Mouse (Mus musculus): ENCODE data around the gene Colgalt2. TPM values are rescaled to one million over a fixed set of nuclear protein-coding genes. Genes with fewer than 3 reads are reported as not detected.
A peak's percentile ranks its signal among the peaks of the same experiment; 100 is the strongest.

Gene Colgalt2
- polyA plus RNA-seq, 1 experiment, result 7.5 TPM

DNA sequence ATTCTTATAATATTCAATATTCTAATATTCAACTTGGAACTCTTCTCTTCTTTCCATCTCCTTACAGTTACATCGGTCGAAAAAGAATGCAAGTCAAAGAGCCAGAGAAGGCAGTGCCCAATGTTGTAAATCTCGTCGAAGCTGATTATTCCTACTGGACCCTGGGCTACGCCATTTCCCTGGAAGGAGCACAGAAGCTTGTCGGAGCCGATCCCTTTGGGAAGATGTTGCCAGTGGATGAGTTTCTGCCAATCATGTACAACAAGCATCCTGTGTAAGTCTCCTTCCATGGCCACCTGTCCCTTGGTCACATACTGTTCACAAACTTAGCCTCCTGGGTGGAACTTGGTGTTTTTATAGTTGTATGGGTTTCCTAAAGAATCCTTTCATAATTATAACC lies 107.1 kb downstream of the Colgalt2 start:
- WGBS, result 91% methylated on average over 7 of the region's 7 CpGs
- DNase-seq, result no peak
- Histone ChIP-seq H3K27me3 (replicated peaks; ENCODE audit: control insufficient read depth, insufficient read depth, low read length) (no peaks in the 10 kb centered on the region), H3K4me3 (ENCODE audit: insufficient read depth, low read depth, low read length) (no peak overlapping the region), H3K4me1 (ENCODE audit: control insufficient read depth, insufficient read depth, low read length) (no peaks in the 10 kb centered on the region), H3K36me3 (ENCODE audit: control insufficient read depth, insufficient read depth, low read length) (no peaks in the 10 kb centered on the region), H3K27ac (ENCODE audit: insufficient read depth, low read depth, low read length) (no peak overlapping the region)
- TF ChIP-seq CTCF (conservative IDR thresholded peaks at IDR 0.05; ENCODE audit: insufficient read depth, insufficient read length, low read depth, low read length) (no peak), POLR2A (IDR thresholded peaks at IDR 0.05; ENCODE audit: low read depth, low read length) (no peak)

DNA sequence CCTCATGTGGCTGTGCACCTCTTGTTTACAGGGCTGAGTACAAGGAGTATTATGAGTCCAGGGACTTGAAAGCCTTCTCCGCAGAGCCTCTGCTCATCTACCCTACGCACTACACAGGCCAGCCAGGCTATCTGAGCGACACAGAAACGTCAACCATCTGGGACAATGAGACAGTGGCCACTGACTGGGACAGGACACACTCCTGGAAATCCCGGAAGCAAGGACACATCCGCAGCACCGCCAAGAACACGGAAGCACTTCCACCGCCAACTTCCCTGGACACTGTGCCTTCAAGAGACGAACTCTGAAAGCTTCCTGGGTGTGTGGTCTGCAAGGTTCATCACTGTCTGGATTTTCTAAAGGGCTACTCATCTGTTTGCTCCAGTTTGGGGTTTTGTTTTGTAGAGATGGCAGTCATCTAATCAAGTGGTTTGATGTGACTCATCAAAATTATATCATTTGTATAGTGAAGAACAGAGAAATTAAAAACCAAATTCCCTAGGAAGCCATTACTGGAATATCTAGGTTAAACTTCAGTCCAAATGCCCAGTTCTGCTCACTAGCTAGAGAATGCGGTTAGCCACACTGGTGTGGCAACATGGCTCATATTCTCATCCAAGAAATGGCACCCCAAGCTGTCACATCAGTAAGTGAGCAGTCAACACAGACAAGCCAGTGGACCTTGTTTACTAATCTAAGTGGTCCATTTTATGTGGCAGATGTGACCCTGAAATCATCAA lies 109.0 kb downstream of the Colgalt2 start:
- DNase-seq, result no peak
- whole genome bisulfite sequencing, result 92% methylated on average over 11 of the region's 11 CpGs
- TF ChIP-seq CTCF (conservative IDR thresholded peaks at IDR 0.05; ENCODE audit: insufficient read depth, insufficient read length, low read depth, low read length), result no peak
- TF ChIP-seq POLR2A (IDR thresholded peaks at IDR 0.05; ENCODE audit: low read depth, low read length), result no peak
- Histone ChIP-seq H3K4me3 (ENCODE audit: insufficient read depth, low read depth, low read length) (no peak overlapping the region), H3K36me3 (ENCODE audit: control insufficient read depth, insufficient read depth, low read length) (no peaks in the 10 kb centered on the region), H3K27me3 (replicated peaks; ENCODE audit: control insufficient read depth, insufficient read depth, low read length) (no peaks in the 10 kb centered on the region), H3K4me1 (ENCODE audit: control insufficient read depth, insufficient read depth, low read length) (no peaks in the 10 kb centered on the region), H3K27ac (ENCODE audit: insufficient read depth, low read depth, low read length) (no peak overlapping the region)

DNA sequence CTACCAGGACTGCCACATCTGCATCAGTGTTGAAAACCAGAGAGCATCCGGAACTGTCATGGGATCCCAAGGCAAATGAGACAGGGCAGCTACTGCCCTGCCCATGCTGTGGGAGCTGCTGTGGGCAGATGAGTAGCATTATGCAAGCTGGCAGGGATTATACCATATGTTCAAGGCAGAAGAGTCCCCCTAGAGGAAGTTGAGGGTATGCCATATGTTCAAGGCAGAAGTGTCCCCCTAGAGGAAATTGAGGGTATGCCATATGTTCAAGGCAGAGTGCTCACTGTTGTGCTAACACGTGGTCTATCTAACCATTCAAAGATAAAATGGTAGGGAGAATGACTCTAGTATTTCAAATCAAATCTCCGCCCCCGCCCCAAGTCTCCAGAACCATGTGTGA lies 111.6 kb downstream of the Colgalt2 start:
- no peaks in the 10 kb centered on the region for H3K36me3 ChIP-seq (ENCODE audit: control insufficient read depth, insufficient read depth, low read length)
- H3K4me1 ChIP-seq (ENCODE audit: control insufficient read depth, insufficient read depth, low read length), result no peaks in the 10 kb centered on the region
- 75% methylated on average over 4 of the region's 4 CpGs for WGBS
- TF ChIP-seq CTCF (conservative IDR thresholded peaks at IDR 0.05; ENCODE audit: insufficient read depth, insufficient read length, low read depth, low read length) (peak; percentile 73), POLR2A (IDR thresholded peaks at IDR 0.05; ENCODE audit: low read depth, low read length) (no peak)
- H3K27me3 ChIP-seq (replicated peaks; ENCODE audit: control insufficient read depth, insufficient read depth, low read length), result no peaks in the 10 kb centered on the region
- no peak overlapping the region for H3K4me3 ChIP-seq (ENCODE audit: insufficient read depth, low read depth, low read length)
- peak; percentile 71 for DNase-seq
- no peak overlapping the region for H3K27ac ChIP-seq (ENCODE audit: insufficient read depth, low read depth, low read length)

DNA sequence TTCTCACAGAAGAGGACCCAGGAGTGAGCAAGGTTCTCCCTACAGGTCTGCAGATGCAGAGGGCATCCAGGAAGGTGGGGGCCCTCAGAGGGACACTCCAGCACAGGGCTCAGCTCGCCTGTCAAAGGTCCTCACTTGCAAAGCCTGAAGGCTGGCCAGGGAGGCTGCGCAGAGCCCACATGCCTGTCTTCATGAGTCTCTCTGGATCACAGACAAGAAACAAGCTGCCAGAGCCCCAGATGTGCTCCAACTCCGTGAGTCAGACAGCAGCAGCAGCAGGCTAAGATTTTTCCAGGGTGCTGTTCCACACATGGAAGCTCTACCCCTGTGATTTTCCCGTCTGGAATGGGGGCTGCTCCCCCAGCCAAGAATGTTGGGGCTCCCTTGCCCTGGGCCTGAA lies 114.6 kb downstream of the Colgalt2 start:
- Histone ChIP-seq H3K4me1 (ENCODE audit: control insufficient read depth, insufficient read depth, low read length) (no peaks in the 10 kb centered on the region), H3K4me3 (ENCODE audit: insufficient read depth, low read depth, low read length) (no peak overlapping the region), H3K27ac (ENCODE audit: insufficient read depth, low read depth, low read length) (no peak overlapping the region), H3K27me3 (replicated peaks; ENCODE audit: control insufficient read depth, insufficient read depth, low read length) (no peaks in the 10 kb centered on the region), H3K36me3 (ENCODE audit: control insufficient read depth, insufficient read depth, low read length) (peaks cover 9% of the 10 kb centered on the region; the same call in 1 of the 2 replicates)
- DNase-seq, result no peak
- TF ChIP-seq CTCF (conservative IDR thresholded peaks at IDR 0.05; ENCODE audit: insufficient read depth, insufficient read length, low read depth, low read length), result no peak
- no peak for TF ChIP-seq POLR2A (IDR thresholded peaks at IDR 0.05; ENCODE audit: low read depth, low read length)
- 75% methylated on average over 4 of the region's 4 CpGs for WGBS

DNA sequence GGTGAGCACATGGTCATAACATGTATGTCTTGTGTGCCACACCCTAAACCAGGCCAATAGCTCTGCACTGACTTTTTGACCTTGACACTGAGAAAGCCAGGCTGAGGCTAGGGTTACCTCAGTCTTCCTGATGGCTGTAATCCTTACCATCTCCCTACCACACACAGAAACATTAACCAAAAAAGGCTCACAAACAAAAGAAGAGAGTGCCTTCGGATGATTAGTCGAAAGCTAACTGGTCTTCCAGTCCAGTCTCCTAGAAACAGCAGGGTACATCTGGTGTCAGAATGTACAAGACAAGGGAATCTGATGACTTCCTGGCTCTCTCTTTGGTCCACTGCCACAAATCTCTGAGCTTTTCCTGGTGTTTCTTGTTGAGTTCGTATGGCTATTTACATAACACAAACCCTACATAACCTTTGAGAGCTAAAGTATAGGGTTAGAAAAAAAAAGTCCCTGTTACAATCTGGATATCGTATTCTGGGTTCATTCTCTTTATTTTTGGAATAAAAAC lies 117.5 kb downstream of the Colgalt2 start:
- Histone ChIP-seq H3K4me1 (ENCODE audit: control insufficient read depth, insufficient read depth, low read length) (no peaks in the 10 kb centered on the region), H3K27ac (ENCODE audit: insufficient read depth, low read depth, low read length) (no peak overlapping the region), H3K27me3 (replicated peaks; ENCODE audit: control insufficient read depth, insufficient read depth, low read length) (no peaks in the 10 kb centered on the region), H3K4me3 (ENCODE audit: insufficient read depth, low read depth, low read length) (no peak overlapping the region), H3K36me3 (ENCODE audit: control insufficient read depth, insufficient read depth, low read length) (peaks cover 11% of the 10 kb centered on the region; the same call in 1 of the 2 replicates)
- TF ChIP-seq POLR2A (IDR thresholded peaks at IDR 0.05; ENCODE audit: low read depth, low read length) (no peak), CTCF (conservative IDR thresholded peaks at IDR 0.05; ENCODE audit: insufficient read depth, insufficient read length, low read depth, low read length) (no peak)
- 60% methylated on average over 4 of the region's 4 CpGs for WGBS
- DNase-seq, result no peak

DNA sequence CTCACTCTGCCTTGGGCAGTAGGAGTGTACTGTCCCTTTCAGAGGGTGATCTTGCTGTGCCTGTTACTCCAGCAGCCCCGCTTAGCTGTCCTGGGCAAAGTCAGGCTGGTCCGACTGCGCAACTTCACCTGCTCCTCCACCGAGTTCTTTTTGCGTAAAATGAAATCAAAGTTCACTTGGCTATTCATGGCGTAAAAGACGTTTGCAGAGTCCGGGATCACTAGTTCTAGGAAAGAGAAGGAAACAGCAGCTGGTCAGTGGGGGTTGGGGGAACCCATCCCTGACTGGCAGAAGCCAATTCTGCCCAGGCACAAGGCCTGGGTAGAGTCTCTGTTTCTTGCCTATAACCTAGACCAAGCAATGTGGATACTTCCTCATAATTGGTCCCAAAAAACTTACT lies 119.3 kb downstream of the Colgalt2 start:
- Histone ChIP-seq H3K36me3 (ENCODE audit: control insufficient read depth, insufficient read depth, low read length) (peaks cover 14% of the 10 kb centered on the region), H3K27ac (ENCODE audit: insufficient read depth, low read depth, low read length) (no peak overlapping the region), H3K4me3 (ENCODE audit: insufficient read depth, low read depth, low read length) (no peak overlapping the region), H3K27me3 (replicated peaks; ENCODE audit: control insufficient read depth, insufficient read depth, low read length) (no peaks in the 10 kb centered on the region), H3K4me1 (ENCODE audit: control insufficient read depth, insufficient read depth, low read length) (no peaks in the 10 kb centered on the region)
- WGBS, result 56% methylated on average over 8 of the region's 8 CpGs
- DNase-seq, result peak; percentile 86
- TF ChIP-seq CTCF (conservative IDR thresholded peaks at IDR 0.05; ENCODE audit: insufficient read depth, insufficient read length, low read depth, low read length), result no peak
- TF ChIP-seq POLR2A (IDR thresholded peaks at IDR 0.05; ENCODE audit: low read depth, low read length), result no peak

DNA sequence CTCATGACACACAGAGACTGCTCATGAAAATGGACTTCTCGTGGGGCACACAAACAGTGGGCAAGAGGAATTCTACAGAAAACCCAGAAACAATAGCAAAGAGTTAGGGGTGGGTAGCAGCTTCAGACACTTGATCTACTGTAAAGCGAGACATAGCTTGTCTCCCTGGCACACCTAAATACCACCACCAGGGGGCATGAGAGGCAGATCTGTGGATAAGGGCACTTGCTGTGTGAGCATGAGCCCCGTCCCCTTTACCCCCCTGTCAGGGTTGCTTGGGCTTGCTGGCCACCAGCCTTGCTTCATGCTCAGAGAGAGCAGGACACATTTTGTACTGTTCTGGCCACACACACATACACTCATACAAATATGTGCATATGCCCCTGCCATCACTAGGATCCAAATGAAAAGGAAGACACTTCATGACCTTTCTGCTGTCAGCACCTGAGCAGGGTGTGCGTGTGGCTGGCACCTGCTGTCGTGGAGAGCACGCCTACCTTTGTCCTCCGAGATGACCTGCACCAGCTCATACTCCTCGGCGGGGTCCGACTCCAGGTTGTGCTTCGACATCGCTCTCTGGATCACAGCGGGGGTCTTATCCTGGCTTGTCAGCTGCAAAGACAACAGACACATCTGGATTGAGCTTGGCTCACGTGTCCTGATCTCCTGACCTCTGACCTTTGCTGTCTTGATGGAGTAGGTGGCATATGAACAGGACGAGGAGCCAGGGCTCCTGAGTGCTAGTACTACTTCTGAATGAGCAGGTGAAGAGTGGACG lies 121.4 kb downstream of the Colgalt2 start:
- peaks cover 17% of the 10 kb centered on the region for H3K36me3 ChIP-seq (ENCODE audit: control insufficient read depth, insufficient read depth, low read length)
- DNase-seq, result peak; percentile 76

More for the DNA sequence above, 121.4 kb downstream of the Colgalt2 start:
- 75% methylated on average over 16 of the region's 16 CpGs for WGBS
- Histone ChIP-seq H3K4me3 (ENCODE audit: insufficient read depth, low read depth, low read length) (no peak overlapping the region), H3K27ac (ENCODE audit: insufficient read depth, low read depth, low read length) (no peak overlapping the region), H3K27me3 (replicated peaks; ENCODE audit: control insufficient read depth, insufficient read depth, low read length) (no peaks in the 10 kb centered on the region), H3K4me1 (ENCODE audit: control insufficient read depth, insufficient read depth, low read length) (no peaks in the 10 kb centered on the region)
- TF ChIP-seq CTCF (conservative IDR thresholded peaks at IDR 0.05; ENCODE audit: insufficient read depth, insufficient read length, low read depth, low read length) (peak; percentile 67), POLR2A (IDR thresholded peaks at IDR 0.05; ENCODE audit: low read depth, low read length) (no peak)
